21 mouse cellular contexts compared by ENCODE assay signal in genomic region chr6:89456409-89456961, GRCm38 (mm10).
DNase-seq lines count a peak whose midpoint lies in the region; ATAC-seq lines count a peak whose summit lies in the region.
"Had no signal": no experiment of that assay in that cellular context is flagged by ENCODE, and none has a peak within 500 bp of the region (broad histone marks: within the 10 kb centered on the region; RNA-seq: fewer than 3 reads in every experiment).

No protein-coding gene starts in this region.

- intact Hi-C loops in heart, postnatal 14 days (cut with DNase I) = loop anchor here (5.0 kb wide), 1 partner anchor 96 kb away; no protein-coding TSS in a partner anchor
- intact Hi-C loops in left cerebral cortex, postnatal 4 days (cut with DNase I) = no loop called here

- no peak overlapping the region for H3K9ac ChIP-seq in embryonic facial prominence, embryonic 11.5 days (replicated peaks; ENCODE audit: low read length)
- H3K9ac ChIP-seq in heart, embryonic 16.5 days (ENCODE audit: low read length) = no peak overlapping the region
- H3K9ac ChIP-seq: embryonic facial prominence, embryonic 13.5 days; hindbrain, embryonic 15.5 days; limb, embryonic 13.5 days had no signal

- ATAC-seq in embryonic facial prominence, embryonic 11.5 days (replicated peaks; ENCODE audit: insufficient number of reproducible peaks, low FRiP score, low TSS enrichment, low read depth) = no peak
- no peak for ATAC-seq in heart, embryonic 16.5 days (replicated peaks; ENCODE audit: extremely low read depth, insufficient read depth, low FRiP score)
- ATAC-seq in erythroid progenitor cell, adult 5-6 weeks (replicated peaks; ENCODE audit: low FRiP score, poor library complexity, severe bottlenecking) = 0 out of 2 replicates have a peak, but pooled peaks have one; percentile 32

- H3K27me3 ChIP-seq in embryonic facial prominence, embryonic 11.5 days (ENCODE audit: control insufficient read depth, insufficient read depth, low read length) = no peaks in the 10 kb centered on the region
- H3K27me3 ChIP-seq in embryonic facial prominence, embryonic 10.5 days (replicated peaks; ENCODE audit: low read depth, poor library complexity, severe bottlenecking) = no peaks in the 10 kb centered on the region
- H3K27me3 ChIP-seq in heart, embryonic 16.5 days (ENCODE audit: control insufficient read depth, insufficient read depth, low read length) = no peaks in the 10 kb centered on the region
- H3K27me3 ChIP-seq: embryonic facial prominence, embryonic 13.5 days; hindbrain, embryonic 15.5 days; limb, embryonic 13.5 days had no signal

- H3K4me2 ChIP-seq in embryonic facial prominence, embryonic 11.5 days (ENCODE audit: low read depth, low read length) = no peak overlapping the region
- H3K4me2 ChIP-seq in heart, embryonic 16.5 days (ENCODE audit: low read depth, low read length) = no peak overlapping the region
- H3K4me2 ChIP-seq: embryonic facial prominence, embryonic 13.5 days; hindbrain, embryonic 15.5 days; limb, embryonic 13.5 days had no signal

- H3K9me3 ChIP-seq in embryonic facial prominence, embryonic 11.5 days (replicated peaks; ENCODE audit: control insufficient read depth, low read length) = no peaks in the 10 kb centered on the region
- H3K9me3 ChIP-seq in embryonic facial prominence, embryonic 10.5 days = no peaks in the 10 kb centered on the region
- H3K9me3 ChIP-seq in heart, embryonic 16.5 days (replicated peaks; ENCODE audit: control insufficient read depth, low read length) = no peaks in the 10 kb centered on the region
- H3K9me3 ChIP-seq: embryonic facial prominence, embryonic 13.5 days; forebrain, embryonic 10.5 days; hindbrain, embryonic 15.5 days; limb, embryonic 13.5 days; midbrain, embryonic 10.5 days had no signal

- peak; percentile 27 for DNase-seq in embryonic facial prominence, embryonic 11.5 days (ENCODE audit: low spot score)
- no peak for DNase-seq in embryonic facial prominence, embryonic 10.5 days (ENCODE audit: low spot score)
- DNase-seq in heart, postnatal 14 days = no peak
- peak; percentile 85 for DNase-seq in 3T3-L1 (ENCODE audit: low read depth, low spot score)
- DNase-seq in kidney, postnatal 36 days = no peak
- no peak for DNase-seq in left cerebral cortex, postnatal 4 days
- DNase-seq: B cell, adult 2 months; gastrocnemius, adult 2 months; kidney, adult 18-20 months; kidney, postnatal 10 days; lung, postnatal 14 days; right cerebral cortex, adult 18-20 months; thymus, postnatal 4 days had no signal

- 19% methylated on average over 1 of the region's 1 CpGs for WGBS in embryonic facial prominence, embryonic 11.5 days
- 28% methylated on average over 1 of the region's 1 CpGs for WGBS in embryonic facial prominence, embryonic 10.5 days
- WGBS in heart, embryonic 16.5 days = 40% methylated on average over 1 of the region's 1 CpGs

- no peaks in the 10 kb centered on the region for H3K36me3 ChIP-seq in embryonic facial prominence, embryonic 11.5 days (replicated peaks; ENCODE audit: control insufficient read depth, insufficient read depth, low read depth, low read length)
- no peaks in the 10 kb centered on the region for H3K36me3 ChIP-seq in embryonic facial prominence, embryonic 10.5 days (replicated peaks)
- H3K36me3 ChIP-seq in heart, embryonic 16.5 days (ENCODE audit: control insufficient read depth, insufficient read depth) = no peaks in the 10 kb centered on the region
- H3K36me3 ChIP-seq: embryonic facial prominence, embryonic 13.5 days; forebrain, embryonic 10.5 days; hindbrain, embryonic 15.5 days; limb, embryonic 13.5 days; midbrain, embryonic 10.5 days had no signal

- no peak overlapping the region for H3K4me3 ChIP-seq in embryonic facial prominence, embryonic 11.5 days (ENCODE audit: low read depth, low read length)
- no peak overlapping the region for H3K4me3 ChIP-seq in embryonic facial prominence, embryonic 10.5 days
- no peak overlapping the region for H3K4me3 ChIP-seq in heart, embryonic 16.5 days (ENCODE audit: low read length)
- H3K4me3 ChIP-seq: embryonic facial prominence, embryonic 13.5 days; forebrain, embryonic 10.5 days; gastrocnemius, adult 2 months; hindbrain, embryonic 15.5 days; left cerebral cortex, adult 2 months; limb, embryonic 13.5 days; midbrain, embryonic 10.5 days had no signal

- no peak overlapping the region for H3K27ac ChIP-seq in embryonic facial prominence, embryonic 11.5 days (replicated peaks; ENCODE audit: low read depth, low read length)
- H3K27ac ChIP-seq in embryonic facial prominence, embryonic 10.5 days (replicated peaks) = no peak overlapping the region
- peak overlapping the region; percentile 76 for H3K27ac ChIP-seq in heart, embryonic 16.5 days (ENCODE audit: low read length)
- H3K27ac ChIP-seq: embryonic facial prominence, embryonic 13.5 days; forebrain, embryonic 10.5 days; gastrocnemius, adult 2 months; hindbrain, embryonic 15.5 days; left cerebral cortex, adult 2 months; limb, embryonic 13.5 days; midbrain, embryonic 10.5 days had no signal

- H3K4me1 ChIP-seq in embryonic facial prominence, embryonic 11.5 days (ENCODE audit: control insufficient read depth, insufficient read depth, low read length) = no peaks in the 10 kb centered on the region
- H3K4me1 ChIP-seq in embryonic facial prominence, embryonic 10.5 days = peaks cover 33% of the 10 kb centered on the region
- H3K4me1 ChIP-seq in heart, embryonic 16.5 days (ENCODE audit: control insufficient read depth, insufficient read depth, low read length) = peaks cover 35% of the 10 kb centered on the region
- H3K4me1 ChIP-seq: midbrain, embryonic 10.5 days had no signal

Comparison
In these comparisons a context has a peak if more than half of its experiments do, and no peak if none do; other contexts are left out.
1. DNase-seq: peak in embryonic facial prominence, embryonic 11.5 days (single experiment) and 3T3-L1 (single experiment); none in embryonic facial prominence, embryonic 10.5 days (single experiment), heart, postnatal 14 days (0 of 2), kidney, postnatal 36 days (0 of 2) and left cerebral cortex, postnatal 4 days (single experiment).